Comparison of ENCODE assay signal across 9 mouse cellular contexts in genomic region chr5:113471417-113471816, GRCm38 (mm10). TPM values are rescaled to one million over a fixed set of nuclear protein-coding genes. Genes with fewer than 3 reads are reported as not detected.
DNase-seq lines count a peak whose midpoint lies in the region; ATAC-seq and TF ChIP-seq lines count a peak whose summit lies in the region.
"Had no signal": no experiment of that assay in that cellular context is flagged by ENCODE, and none has a peak within 500 bp of the region (broad histone marks: within the 10 kb centered on the region; RNA-seq: fewer than 3 reads in every experiment).

No protein-coding gene starts in this region.

- H3K9me3 ChIP-seq in CH12.LX (replicated peaks; ENCODE audit: low read length): peaks cover 4% of the 10 kb centered on the region
- H3K9me3 ChIP-seq: hindbrain, embryonic 15.5 days had no signal

- TF ChIP-seq POLR2A in CH12.LX (IDR thresholded peaks at IDR 0.05; ENCODE audit: low read depth, low read length): no peak

- no peaks in the 10 kb centered on the region for H3K4me1 ChIP-seq in CH12.LX (ENCODE audit: control insufficient read depth in 1 of 2, insufficient read depth in 2 of 2)

- 41% methylated on average over 4 of the region's 4 CpGs for WGBS in large intestine, adult 2 months

- H3K27me3 ChIP-seq in CH12.LX (replicated peaks): peaks cover 76% of the 10 kb centered on the region
- H3K27me3 ChIP-seq: hindbrain, embryonic 15.5 days had no signal

- H3K79me2 ChIP-seq in CH12.LX (replicated peaks; ENCODE audit: control insufficient read depth, extremely low read depth, insufficient read depth, poor library complexity, severe bottlenecking): no peaks in the 10 kb centered on the region

- no peaks in the 10 kb centered on the region for H3K36me3 ChIP-seq in CH12.LX (replicated peaks in 1 of 2; ENCODE audit: control insufficient read depth in 1 of 2, insufficient read depth in 1 of 2, low read length in 1 of 2)
- H3K36me3 ChIP-seq: hindbrain, embryonic 15.5 days had no signal

- TF ChIP-seq RAD21 in CH12.LX (IDR thresholded peaks at IDR 0.05; ENCODE audit: low read depth, low read length): peak; percentile 77

- H3K27ac ChIP-seq in CH12.LX (ENCODE audit: insufficient read depth, low read depth): no peak overlapping the region
- H3K27ac ChIP-seq: hindbrain, embryonic 15.5 days had no signal

- H3K4me2 ChIP-seq in CH12.LX (ENCODE audit: insufficient read depth, low read depth, poor library complexity, severe bottlenecking): no peak overlapping the region
- H3K4me2 ChIP-seq: hindbrain, embryonic 15.5 days had no signal

- peak; percentile 77 for DNase-seq in cerebellum, adult 11 months
- peak; percentile 61 for DNase-seq in CH12.LX (ENCODE audit: extremely low read depth)
- DNase-seq in c-Kit-positive CD71-negative TER-119-negative erythroid progenitor cells, embryonic 14.5 days (ENCODE audit: low read depth): peak; percentile 46
- peak; percentile 68 for DNase-seq in gastrocnemius, adult 18-20 months (ENCODE audit: low spot score)
- DNase-seq in large intestine, adult 2 months (ENCODE audit: low read depth, low spot score): peak; percentile 16
- peak; percentile 49 for DNase-seq in lung, postnatal 25 days (ENCODE audit: low spot score)
- peak; percentile 13 to 37 for DNase-seq in spleen, postnatal 36 days (ENCODE audit: low spot score in 2 of 2)

- no peak; the same call in 1 of the 2 replicates for ATAC-seq in cerebellum, adult (ENCODE audit: insufficient number of reproducible peaks, low FRiP score, low TSS enrichment)

- in situ Hi-C loops in CH12.LX (cut with MboI; ENCODE audit: low pct_ligation_motif_present, low pct_unique_long_range_greater_than_20kb, low sequenced_read_pairs): loop anchor here (5.0 kb wide), 2 partner anchors 104 to 256 kb away; no protein-coding TSS in a partner anchor

- H3K9ac ChIP-seq in CH12.LX (ENCODE audit: insufficient read depth, low read depth): no peak overlapping the region
- H3K9ac ChIP-seq: hindbrain, embryonic 15.5 days had no signal

- TF ChIP-seq CTCF in CH12.LX (conservative IDR thresholded peaks at IDR 0.05 in 1 of 2, IDR thresholded peaks at IDR 0.05 in 1 of 2; ENCODE audit: low read depth in 2 of 2, low read length in 2 of 2): peak; percentile 56 to 80

- dilution Hi-C loops in CH12.LX (cut with MboI; ENCODE audit: extremely low pct_ligation_motif_present, extremely low pct_unique_long_range_greater_than_20kb, low sequenced_read_pairs): no loop called here

- no peak overlapping the region for H3K4me3 ChIP-seq in CH12.LX (replicated peaks in 1 of 3; ENCODE audit: low read depth in 2 of 3, low read length in 2 of 3, poor library complexity in 1 of 3)
- H3K4me3 ChIP-seq: hindbrain, embryonic 15.5 days had no signal

- no peak for TF ChIP-seq EP300 in CH12.LX (IDR thresholded peaks at IDR 0.05; ENCODE audit: low read length)

TF ChIP-seq in CH12.LX, 34 proteins besides CTCF, POLR2A, EP300 and RAD21:
- TF ChIP-seq NELFE (IDR thresholded peaks at IDR 0.05; ENCODE audit: low read depth, low read length) (no peak), NRF1 (IDR thresholded peaks at IDR 0.05; ENCODE audit: low read depth, low read length) (no peak), SMC3 (IDR thresholded peaks at IDR 0.05; ENCODE audit: low read depth, low read length) (peak; percentile 84), ZC3H11A (IDR thresholded peaks at IDR 0.05; ENCODE audit: low read depth, low read length) (peak; percentile 49), BHLHE40 (IDR thresholded peaks at IDR 0.05; ENCODE audit: low read depth, low read length) (no peak)

RNA-seq across cellular contexts. Expression of gene Wscd2, which starts 18.7 kb away (rescaled TPM):
- total RNA-seq in CH12.LX (2012; rRNA removed) (0.38 and 0.42 TPM in 2 replicates), CH12.LX (2014; rRNA removed) (0.38 and 0.39 TPM in 2 replicates)
- polyA plus RNA-seq in CH12.LX (2012; ENCODE audit: insufficient read length, low read depth): 0.48 and 0.51 TPM in 2 replicates
- under 1 TPM; 0.16 to 0.26 TPM for total RNA-seq in gastrocnemius, adult 18-20 months (2021)
- polyA plus RNA-seq in large intestine, adult 2 months (2012; rRNA removed): 6.9 and 8.7 TPM in 2 replicates

Comparison
In these comparisons a context has a peak if more than half of its experiments do, and no peak if none do; other contexts are left out.
1. DNase-seq: peak in every context shown above with its lines; median percentile 77 in cerebellum, adult 11 months; 68 in gastrocnemius, adult 18-20 months; 61 in CH12.LX; 49 in lung, postnatal 25 days; 46 in c-Kit-positive CD71-negative TER-119-negative erythroid progenitor cells, embryonic 14.5 days; 25 in spleen, postnatal 36 days; 16 in large intestine, adult 2 months.